Mouse (Mus musculus): Measurements from ENCODE around the gene Erich6b.

Gene Erich6b

GRCm38 (mm10) chr14:75708986-75709385, 66.9 kb downstream of the Erich6b start:
- DNase-seq = no peak

DNA sequence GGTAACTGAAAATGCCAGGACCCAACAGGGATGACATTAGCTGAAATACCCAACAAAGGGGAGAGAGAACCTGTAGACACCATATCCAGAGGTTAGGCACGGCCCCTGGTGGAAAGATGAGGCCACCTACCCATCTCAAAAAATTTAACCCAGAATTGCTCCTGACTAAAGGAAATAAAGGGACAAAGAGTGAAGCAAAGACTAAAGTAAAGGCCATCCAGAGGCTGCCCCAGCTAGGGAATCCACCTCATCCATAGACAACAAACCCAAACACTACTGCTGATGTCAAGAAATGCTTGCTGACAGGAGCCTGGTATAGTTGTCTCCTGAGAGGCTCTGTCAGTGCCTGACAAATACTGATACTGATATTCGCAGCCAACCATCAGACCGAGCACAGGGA, 69.7 kb downstream of the Erich6b start:
- no peak for DNase-seq

GRCm38 (mm10) chr14:75712687-75713086, 70.6 kb downstream of the Erich6b start:
- no peak for DNase-seq

GRCm38 (mm10) chr14:75713661-75714060, 71.6 kb downstream of the Erich6b start:
- DNase-seq = no peak

- no peak for DNase-seq
Measured at GRCm38 (mm10) chr14:75716410-75716809, 74.4 kb downstream of the Erich6b start.

Data from cerebellum, adult 8-10 months (tissue).